Mouse (Mus musculus): Measurements from ENCODE around the gene Cerk.
"Not testable (repeated sequence)": the region's sequence is repeated elsewhere in the genome, so short reads cannot be mapped to it uniquely, and the experiment has no call there.

Cerk gene

GRCm38 (mm10) chr15:86185689-86186569 is at the start of gene Cerk:
TSS of gene Cerk (minus strand) at chr15:86186141.
- peak; percentile 20 for DNase-seq (ENCODE audit: extremely low spot score, low read depth, low spot score)

- no peak for DNase-seq (ENCODE audit: extremely low spot score, low read depth, low spot score)
Measured at GRCm38 (mm10) chr15:86234517-86235441, 48.8 kb upstream of the Cerk start.

- no peak for DNase-seq (ENCODE audit: extremely low spot score, low read depth, low spot score)
Measured at GRCm38 (mm10) chr15:86234001-86234400, 48.1 kb upstream of the Cerk start.

GRCm38 (mm10) chr15:86231831-86232512 is 46.0 kb upstream of the Cerk start:
- no peak for DNase-seq (ENCODE audit: extremely low spot score, low read depth, low spot score)

- no peak for DNase-seq (ENCODE audit: extremely low spot score, low read depth, low spot score)
Measured at GRCm38 (mm10) chr15:86231170-86231569, 45.2 kb upstream of the Cerk start.

- DNase-seq (ENCODE audit: extremely low spot score, low read depth, low spot score), result no peak
Measured at GRCm38 (mm10) chr15:86229623-86230022, 43.7 kb upstream of the Cerk start.

GRCm38 (mm10) chr15:86229088-86229487 is 43.1 kb upstream of the Cerk start:
- no peak for DNase-seq (ENCODE audit: extremely low spot score, low read depth, low spot score)

GRCm38 (mm10) chr15:86228186-86228585 is 42.2 kb upstream of the Cerk start:
- DNase-seq (ENCODE audit: extremely low spot score, low read depth, low spot score), result no peak

GRCm38 (mm10) chr15:86226968-86227367 is 41.0 kb upstream of the Cerk start:
- no peak for DNase-seq (ENCODE audit: extremely low spot score, low read depth, low spot score)

- DNase-seq (ENCODE audit: extremely low spot score, low read depth, low spot score), result no peak
Measured at GRCm38 (mm10) chr15:86226221-86226620, 40.3 kb upstream of the Cerk start.

GRCm38 (mm10) chr15:86224972-86225551 is 39.1 kb upstream of the Cerk start:
- no peak for DNase-seq (ENCODE audit: extremely low spot score, low read depth, low spot score)

- not testable (repeated sequence) for DNase-seq (ENCODE audit: extremely low spot score, low read depth, low spot score)
Measured at GRCm38 (mm10) chr15:86221901-86222300, 36.0 kb upstream of the Cerk start.

GRCm38 (mm10) chr15:86221369-86221768 is 35.4 kb upstream of the Cerk start:
- no peak for DNase-seq (ENCODE audit: extremely low spot score, low read depth, low spot score)

GRCm38 (mm10) chr15:86220715-86221114 is 34.8 kb upstream of the Cerk start:
- DNase-seq (ENCODE audit: extremely low spot score, low read depth, low spot score), result no peak

- no peak for DNase-seq (ENCODE audit: extremely low spot score, low read depth, low spot score)
Measured at GRCm38 (mm10) chr15:86220229-86220630, 34.3 kb upstream of the Cerk start.

GRCm38 (mm10) chr15:86219534-86220228 is 33.7 kb upstream of the Cerk start:
- DNase-seq (ENCODE audit: extremely low spot score, low read depth, low spot score), result no peak

GRCm38 (mm10) chr15:86216641-86217040 is 30.7 kb upstream of the Cerk start:
- not testable (repeated sequence) for DNase-seq (ENCODE audit: extremely low spot score, low read depth, low spot score)

GRCm38 (mm10) chr15:86214549-86215201 is 28.7 kb upstream of the Cerk start:
- no peak for DNase-seq (ENCODE audit: extremely low spot score, low read depth, low spot score)

- DNase-seq (ENCODE audit: extremely low spot score, low read depth, low spot score), result peak; percentile 91
Measured at GRCm38 (mm10) chr15:86213753-86214548, 28.0 kb upstream of the Cerk start, which contains the start of gene Tbc1d22a. TSS of gene Tbc1d22a (plus strand) at chr15:86214459.
